Mouse (Mus musculus): ENCODE results near the gene Gm10300.

The Gm10300 gene

DNA sequence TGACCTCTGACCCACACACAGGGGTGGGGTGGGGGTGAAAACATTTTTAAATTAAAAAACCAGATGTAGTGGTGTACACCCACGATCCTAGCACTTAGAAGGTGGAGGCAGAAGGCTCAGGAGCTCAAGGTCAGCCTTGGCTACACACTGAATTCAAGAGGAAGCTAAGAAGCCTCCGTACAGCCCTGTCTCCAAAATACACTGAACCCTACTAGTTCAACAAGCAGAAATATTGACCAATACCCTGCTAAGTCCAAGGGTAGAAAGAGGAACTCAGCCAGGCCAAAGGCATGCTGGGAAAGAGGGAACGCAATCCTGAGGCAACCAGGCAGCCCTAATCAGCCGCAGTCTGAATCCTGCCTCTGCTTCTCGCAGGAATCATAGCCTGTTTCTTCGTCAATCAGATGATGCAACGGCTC, 3.8 kb downstream of the Gm10300 start:
- DNase-seq (ENCODE audit: low spot score) = peak; percentile 89

DNA sequence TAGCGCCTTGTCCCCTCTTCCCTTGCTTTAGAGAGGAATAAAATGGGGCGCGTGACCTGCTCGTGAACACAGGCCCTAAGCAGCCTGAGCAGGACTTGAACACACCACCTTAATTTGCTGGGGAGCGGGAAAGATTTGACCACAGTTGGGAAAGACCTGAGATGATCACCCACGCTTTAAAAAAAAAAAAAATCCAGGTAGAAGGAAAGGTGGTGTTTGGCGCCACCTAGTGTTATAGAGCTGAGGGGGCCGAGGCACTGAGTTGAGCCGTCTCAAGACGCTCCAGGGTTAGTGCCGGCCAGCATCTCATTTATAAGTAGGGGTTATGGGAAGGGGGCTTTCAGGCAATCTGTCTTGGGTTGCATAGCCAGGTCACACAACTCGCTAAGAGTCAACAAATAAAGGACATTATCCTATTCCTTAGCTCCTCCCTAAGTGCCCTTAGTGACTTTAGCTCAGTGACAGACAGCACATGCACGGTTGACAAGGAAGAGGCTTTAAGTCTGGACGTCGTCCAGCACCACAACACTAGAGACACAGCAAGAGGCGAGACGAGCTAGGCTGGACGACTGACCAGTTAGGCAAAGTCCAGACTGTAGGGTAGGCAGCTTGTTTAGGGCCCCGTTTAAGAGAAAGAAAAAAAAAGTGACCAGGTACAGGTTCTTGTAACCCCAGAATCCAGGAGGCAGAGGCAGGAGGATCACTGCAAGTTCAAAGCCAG, 5.2 kb downstream of the Gm10300 start:
- peak; percentile 89 for DNase-seq (ENCODE audit: low spot score)

DNA sequence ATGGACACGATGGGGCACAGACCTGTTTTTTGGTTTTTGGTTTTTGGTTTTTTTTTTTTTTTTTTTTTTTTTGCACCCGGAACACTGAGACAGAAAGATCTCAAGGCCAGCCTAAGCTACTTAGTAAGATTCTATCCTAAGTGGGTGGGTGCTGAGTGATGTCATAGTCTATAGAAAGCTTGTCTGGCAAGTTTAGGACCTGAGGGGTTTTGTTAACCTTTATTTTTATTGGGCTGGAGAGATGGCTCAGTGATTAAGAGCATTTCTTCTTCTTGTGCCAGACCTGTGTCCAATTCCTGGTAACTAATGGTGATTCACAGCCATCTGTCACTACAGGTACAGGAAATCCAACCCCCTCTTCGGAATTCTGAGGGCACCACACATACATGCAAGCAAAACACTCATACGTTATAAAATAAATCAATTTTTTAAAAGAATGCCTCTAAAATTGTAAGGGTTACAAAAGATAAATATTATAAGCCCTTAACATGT, 6.0 kb downstream of the Gm10300 start:
- DNase-seq (ENCODE audit: low spot score) = no peak

DNA sequence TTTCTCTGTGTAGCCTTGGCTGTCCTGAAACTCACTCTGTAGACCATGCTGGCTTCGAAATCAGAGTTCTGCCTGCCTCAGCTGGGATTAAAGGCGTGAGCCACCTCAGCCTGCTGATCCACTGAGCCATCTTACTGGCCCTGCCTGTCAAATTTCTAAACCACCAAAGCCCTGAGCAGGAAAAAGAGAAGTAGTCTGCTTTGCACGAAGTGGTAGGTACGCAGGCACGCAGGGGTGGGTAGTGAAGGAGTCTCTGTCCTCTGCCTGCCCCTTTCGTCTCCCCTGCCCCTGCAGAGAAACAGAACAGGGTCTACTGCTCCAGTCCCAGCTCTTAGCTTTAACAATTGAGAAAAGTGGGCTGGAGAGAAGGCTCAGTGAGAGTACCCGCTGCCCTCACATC, 10.6 kb downstream of the Gm10300 start:
- no peak for DNase-seq (ENCODE audit: low spot score)

DNA sequence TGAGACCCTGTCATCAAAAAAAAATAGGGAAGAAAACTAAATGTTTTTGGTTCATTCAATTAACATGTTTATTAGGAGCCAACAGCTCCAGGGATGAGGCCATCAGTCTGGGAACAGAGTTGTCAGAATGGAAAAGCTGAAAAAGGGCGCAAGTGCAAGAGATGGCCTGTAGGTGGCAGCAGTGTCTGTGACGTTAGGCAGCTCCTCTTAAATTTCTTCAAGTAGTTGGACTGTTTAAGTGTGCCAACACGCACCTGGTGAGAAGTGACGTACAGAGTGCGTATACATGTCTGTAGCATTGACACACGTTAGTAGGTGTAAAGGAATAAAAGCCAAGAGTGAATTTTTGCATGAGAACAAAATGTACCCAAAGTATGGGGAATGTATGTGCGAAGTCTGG, 14.4 kb downstream of the Gm10300 start:
- DNase-seq (ENCODE audit: low spot score) = peak; percentile 83

DNA sequence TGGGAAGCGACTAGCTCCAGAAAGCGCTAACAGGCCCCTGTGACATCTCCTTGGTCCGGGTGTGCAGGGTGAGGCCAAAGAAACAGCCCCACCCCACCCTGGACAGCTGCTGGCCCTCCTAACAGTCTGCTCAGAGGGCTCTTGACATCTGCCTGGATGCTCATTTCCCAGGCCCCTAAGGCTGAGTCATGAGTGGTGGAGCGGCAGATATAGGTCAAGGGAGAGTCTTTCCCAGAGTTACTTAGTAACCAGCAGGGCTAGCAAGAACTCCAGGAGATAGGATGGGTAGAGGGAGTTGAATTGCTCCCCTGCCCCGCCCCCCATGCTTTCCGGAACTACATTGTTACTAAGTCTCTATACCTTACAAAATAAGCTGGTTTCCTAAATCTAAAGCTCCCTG, 18.6 kb downstream of the Gm10300 start:
- peak; percentile 48 for DNase-seq (ENCODE audit: low spot score)

DNA sequence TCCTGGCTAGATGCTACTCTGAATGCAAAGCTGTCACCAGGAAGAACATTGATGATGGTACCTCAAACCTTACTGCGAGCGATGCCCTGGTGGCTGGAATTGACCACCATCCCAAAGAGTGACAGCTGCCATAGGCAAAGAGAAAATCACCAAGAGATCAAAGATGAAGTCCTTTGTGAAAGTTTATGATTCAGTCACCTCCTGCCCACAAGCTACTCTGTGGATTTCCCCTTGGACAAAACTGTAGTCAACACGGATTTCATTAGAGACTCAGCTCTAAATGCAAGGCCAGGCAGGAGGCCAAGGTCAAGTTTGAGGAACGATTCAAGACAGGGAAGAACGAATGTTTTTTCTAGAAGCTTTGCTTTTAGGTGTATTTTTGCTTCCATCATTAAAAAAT, 19.4 kb downstream of the Gm10300 start:
- DNase-seq (ENCODE audit: low spot score) = no peak

DNA sequence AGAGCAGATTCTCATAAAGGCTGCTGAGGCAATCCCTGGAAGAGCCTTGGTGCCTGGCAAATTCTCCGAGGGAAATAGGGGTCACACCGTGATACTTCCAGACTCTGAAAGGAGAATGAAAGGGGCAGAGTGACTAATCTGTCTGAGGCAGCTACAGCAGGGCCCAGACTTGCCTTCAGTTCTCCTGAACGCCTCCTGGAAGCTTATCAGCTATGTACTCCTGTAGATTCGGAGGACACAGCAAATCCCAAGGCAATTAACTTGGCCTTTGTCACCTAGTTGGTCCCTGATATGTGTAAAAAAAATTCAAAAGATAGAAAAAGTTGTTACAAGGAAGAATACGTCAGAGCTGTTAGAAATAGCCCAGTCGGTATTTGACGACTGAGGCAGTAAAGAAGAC, 20.5 kb downstream of the Gm10300 start:
- no peak for DNase-seq (ENCODE audit: low spot score)

DNA sequence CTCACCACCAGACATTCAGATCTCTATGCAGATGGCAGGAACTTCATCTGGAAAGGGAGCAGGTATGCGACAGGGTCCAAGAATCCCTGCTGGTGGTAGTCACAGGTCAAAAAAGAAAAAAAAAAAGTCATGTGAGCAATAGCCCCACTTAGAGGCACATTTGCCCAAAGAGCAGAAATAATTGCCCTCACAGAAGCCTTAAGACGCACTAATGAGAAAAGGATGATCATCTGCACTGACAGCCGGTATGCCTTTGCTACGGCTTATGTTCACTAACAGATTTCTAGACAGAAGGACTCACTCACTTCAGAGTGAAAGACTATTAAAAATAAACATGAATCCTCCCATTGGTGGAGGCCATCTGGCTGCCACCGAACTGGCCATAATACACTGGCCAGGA, 25.1 kb downstream of the Gm10300 start:
- DNase-seq (ENCODE audit: low spot score) = no peak

DNA sequence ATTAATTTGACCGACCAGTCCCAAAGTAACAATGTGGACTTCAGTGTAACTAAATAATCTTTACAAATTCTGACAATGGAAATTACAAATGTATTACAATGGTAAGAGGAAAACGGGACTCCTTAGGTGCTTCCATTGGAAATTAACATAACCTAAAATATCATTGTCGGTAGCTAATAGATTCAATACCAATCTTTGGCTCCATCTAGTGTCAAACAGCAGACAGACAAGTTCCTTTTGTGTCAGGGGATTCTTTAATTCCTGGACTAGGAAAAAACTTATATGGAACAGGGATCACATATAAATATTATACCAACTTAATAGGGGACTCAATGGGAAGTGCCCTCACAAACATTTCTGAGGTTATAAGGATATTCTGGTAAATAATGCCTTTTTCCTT, 26.7 kb downstream of the Gm10300 start:
- peak; percentile 49 for DNase-seq (ENCODE audit: low spot score)

DNA sequence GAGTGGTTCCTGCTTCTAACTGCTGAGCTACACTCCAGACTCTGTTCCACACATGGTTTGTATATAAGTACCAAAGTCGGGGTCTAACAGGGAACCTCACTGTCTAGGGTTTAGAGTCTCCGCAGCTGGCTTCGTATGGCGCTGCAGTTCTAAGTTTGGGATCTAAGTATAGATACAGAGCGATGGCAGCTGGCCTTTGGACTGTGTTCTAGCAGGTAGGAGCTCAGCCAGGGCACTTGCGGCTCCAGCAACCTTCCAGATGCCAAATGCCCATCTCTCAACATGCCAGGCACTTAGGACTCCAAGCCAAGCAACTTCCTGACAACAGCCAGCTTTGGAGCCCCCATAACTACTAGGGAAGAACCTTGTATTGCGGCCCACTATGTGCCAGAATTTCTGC, 33.7 kb downstream of the Gm10300 start:
- no peak for DNase-seq (ENCODE audit: low spot score)

DNA sequence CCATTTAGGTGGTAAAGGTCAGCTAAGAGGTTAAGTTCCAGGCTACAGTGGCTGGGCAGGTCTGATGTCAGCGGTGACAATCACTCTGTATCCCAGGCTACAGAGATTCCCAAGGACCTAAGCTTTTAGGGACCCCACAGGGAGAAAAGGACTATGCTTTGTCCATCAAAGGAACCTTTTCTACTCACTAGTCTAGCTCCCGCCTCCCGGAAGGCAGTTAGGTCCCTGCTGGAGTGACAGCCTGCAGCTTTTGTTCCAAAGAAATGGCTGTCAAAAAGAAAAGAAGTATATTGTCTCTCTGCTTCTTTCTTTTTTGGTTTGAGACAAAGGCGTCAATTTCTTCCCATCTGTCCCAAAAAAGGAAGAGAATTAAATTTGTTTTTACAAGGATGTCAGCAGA, 36.7 kb downstream of the Gm10300 start:
- DNase-seq (ENCODE audit: low spot score) = no peak

DNA sequence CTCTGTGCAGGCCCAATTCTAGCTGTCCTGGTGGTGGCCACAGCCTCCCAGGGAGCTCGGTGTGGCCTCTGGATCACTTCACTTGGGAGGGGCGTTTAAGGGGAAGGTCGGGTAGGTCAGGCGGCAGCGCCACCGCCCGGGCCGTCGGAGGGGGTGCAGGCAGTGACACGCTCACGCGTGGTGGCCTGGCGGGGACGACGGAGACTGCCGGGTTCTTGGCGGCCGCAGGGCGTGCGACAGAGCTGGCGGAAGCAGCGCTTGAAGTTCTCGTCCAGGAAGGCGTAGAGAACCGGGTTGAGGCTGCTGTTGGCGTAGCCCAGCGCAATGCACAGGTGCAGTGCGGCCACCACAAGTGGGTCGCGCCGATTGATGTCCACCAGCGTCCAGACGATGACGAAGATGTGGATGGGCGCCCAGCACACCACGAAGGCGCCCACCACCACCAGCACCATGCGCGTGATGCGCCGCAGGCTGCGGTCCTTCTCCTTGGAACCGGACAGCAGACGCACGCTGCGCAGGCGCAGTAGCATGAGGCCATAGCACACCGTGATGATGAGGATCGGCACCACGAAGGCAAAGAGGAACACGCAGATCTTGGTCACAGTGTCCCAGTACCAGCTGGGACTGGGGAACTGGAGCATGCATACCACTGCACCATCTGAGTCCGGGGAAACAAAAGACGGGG, 39.1 kb downstream of the Gm10300 start:
- no peak for DNase-seq (ENCODE audit: low spot score)

DNA sequence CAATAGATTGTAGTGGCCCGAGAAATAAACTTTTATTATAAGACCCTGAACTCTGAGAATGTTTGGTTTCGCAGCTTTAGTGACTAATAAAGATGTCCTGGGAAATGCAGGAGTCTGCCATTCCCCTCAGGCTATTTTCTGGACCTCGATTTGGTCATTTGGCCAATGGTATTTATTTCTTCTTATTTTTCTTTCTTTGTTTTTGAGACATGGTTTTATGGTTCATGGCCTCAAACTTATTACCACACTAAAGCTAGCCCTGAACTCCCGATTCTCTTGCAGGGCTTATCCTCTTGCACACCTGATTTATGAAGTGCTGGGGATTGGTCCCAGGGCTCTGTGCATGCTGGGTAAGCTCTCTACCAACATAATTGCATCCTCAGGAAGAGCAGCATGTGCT, 41.8 kb downstream of the Gm10300 start:
- DNase-seq (ENCODE audit: low spot score) = no peak

DNA sequence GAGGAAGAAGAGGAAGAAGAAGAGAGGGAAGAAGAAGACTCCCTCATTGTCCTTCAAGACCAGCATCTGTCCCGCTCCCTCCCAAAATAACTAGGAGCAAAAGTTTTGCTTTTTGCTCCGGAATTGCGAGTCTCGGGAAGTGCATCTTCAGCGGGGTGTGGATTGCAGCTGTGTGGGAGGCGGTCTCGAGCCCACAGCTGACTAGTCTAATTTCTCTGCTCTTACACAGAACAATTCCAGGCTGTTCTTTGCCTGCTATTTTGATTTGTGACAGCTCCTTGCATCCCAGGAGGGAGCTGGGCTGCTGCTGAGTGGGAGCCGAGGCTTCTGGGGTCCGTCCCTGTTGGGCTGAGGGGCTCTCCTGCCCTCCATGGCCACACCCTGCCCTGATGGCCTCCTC, 45.1 kb downstream of the Gm10300 start:
- no peak for DNase-seq (ENCODE audit: low spot score)

DNA sequence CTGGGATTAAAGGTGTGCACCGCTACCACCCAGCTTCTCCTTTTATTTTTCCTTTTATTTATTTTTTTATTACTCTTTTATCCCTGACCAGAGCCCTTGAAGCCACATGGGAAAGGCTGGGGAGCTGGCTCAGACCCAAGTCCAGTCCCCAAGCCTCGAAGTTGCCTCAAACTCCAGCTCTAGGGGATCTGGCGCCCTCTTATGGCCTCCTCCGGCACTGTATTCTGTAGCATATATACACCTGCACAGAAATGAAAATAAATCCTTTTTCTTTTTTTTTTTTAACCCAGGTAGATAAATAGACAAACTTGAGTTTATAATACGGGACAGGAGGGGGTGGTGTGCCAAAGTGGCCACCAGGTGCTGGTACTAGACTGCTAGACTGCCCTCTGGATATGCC, 47.2 kb downstream of the Gm10300 start:
- DNase-seq (ENCODE audit: low spot score) = no peak

DNA sequence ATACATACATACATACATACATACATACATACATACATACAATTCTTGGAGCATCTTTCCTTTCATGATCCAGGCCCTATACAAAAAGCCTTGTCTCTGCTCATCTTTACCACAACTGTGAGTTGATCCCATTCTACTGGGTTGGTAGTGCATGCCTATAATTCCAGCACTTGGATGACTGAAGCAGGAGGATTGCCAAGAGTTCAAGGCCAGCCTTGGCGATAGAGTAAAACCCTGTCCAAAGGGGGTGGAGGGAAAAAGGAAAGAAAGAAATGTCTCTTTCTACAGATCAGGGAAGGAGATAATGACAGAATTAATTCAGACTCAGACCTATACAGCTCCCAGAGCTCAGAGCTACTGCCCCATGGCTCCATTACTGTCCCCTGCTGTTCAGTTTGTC, 48.7 kb downstream of the Gm10300 start:
- peak; percentile 48 for DNase-seq (ENCODE audit: low spot score)

All from MN1 (cell line).